Mouse (Mus musculus): Measurements from ENCODE around the gene Senp1. TPM values are rescaled to one million over a fixed set of nuclear protein-coding genes. Genes with fewer than 3 reads are reported as not detected.

The Senp1 gene
- polyA plus RNA-seq, 1 experiment, result 9.9 TPM

- H3K36me3 ChIP-seq (ENCODE audit: control insufficient read depth, insufficient read depth, low read length), result peaks cover 39% of the 10 kb centered on the region
- H3K27me3 ChIP-seq (ENCODE audit: control insufficient read depth, insufficient read depth, low read length), result no peaks in the 10 kb centered on the region
- WGBS, result 60% methylated on average over 8 of the region's 8 CpGs
- peaks cover 8% of the 10 kb centered on the region; the same call in 1 of the 2 replicates for H3K4me1 ChIP-seq (ENCODE audit: control insufficient read depth, insufficient read depth, insufficient read length)
- H3K27ac ChIP-seq (ENCODE audit: insufficient read depth, low read length), result peak overlapping the region; percentile 33
- TF ChIP-seq POLR2A (IDR thresholded peaks at IDR 0.05; ENCODE audit: low read depth, low read length) (no peak), CTCF (IDR thresholded peaks at IDR 0.05; ENCODE audit: extremely low read depth, insufficient read depth, insufficient read length, insufficient replicate concordance) (no peak)
- no peak overlapping the region for H3K4me3 ChIP-seq (ENCODE audit: extremely low read depth, insufficient read depth, insufficient read length)
- DNase-seq (ENCODE audit: low read depth in 1 of 2, low spot score in 2 of 2), result no peak
These were observed 19.0 kb downstream of the Senp1 start for GRCm38 (mm10) chr15:98074521-98074920.

DNA sequence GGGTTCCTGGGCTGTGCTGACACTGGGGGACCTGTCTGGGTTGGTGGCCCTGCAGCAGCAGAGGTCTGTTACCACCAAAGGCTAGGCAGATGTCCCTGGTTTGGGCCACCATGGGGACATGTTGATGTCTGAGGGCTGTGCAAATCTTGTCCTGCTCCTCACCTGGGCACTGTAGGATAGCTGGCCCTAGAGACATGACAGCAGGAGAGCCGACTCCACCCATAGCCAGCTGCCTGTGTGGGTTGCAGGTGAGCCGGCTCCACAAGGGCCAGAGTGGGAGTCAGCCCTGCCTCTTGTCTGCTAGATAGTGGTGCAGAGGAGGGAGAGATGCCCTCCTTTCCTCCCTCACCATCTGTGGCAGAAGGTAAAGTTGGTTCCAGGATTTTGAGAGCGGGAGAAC lies 23.2 kb downstream of the Senp1 start:
- WGBS, result 95% methylated on average over 3 of the region's 3 CpGs
- H3K27ac ChIP-seq (ENCODE audit: insufficient read depth, low read length), result no peak overlapping the region
- H3K27me3 ChIP-seq (ENCODE audit: control insufficient read depth, insufficient read depth, low read length), result no peaks in the 10 kb centered on the region
- peaks cover 28% of the 10 kb centered on the region for H3K36me3 ChIP-seq (ENCODE audit: control insufficient read depth, insufficient read depth, low read length)
- TF ChIP-seq POLR2A (IDR thresholded peaks at IDR 0.05; ENCODE audit: low read depth, low read length), result no peak
- TF ChIP-seq CTCF (IDR thresholded peaks at IDR 0.05; ENCODE audit: extremely low read depth, insufficient read depth, insufficient read length, insufficient replicate concordance), result no peak
- DNase-seq (ENCODE audit: low read depth in 1 of 2, low spot score in 2 of 2), result no peak
- peaks cover 8% of the 10 kb centered on the region; the same call in 1 of the 2 replicates for H3K4me1 ChIP-seq (ENCODE audit: control insufficient read depth, insufficient read depth, insufficient read length)
- no peak overlapping the region for H3K4me3 ChIP-seq (ENCODE audit: extremely low read depth, insufficient read depth, insufficient read length)

GRCm38 (mm10) chr15:98069566-98070245 lies 23.8 kb downstream of the Senp1 start:
- Histone ChIP-seq H3K4me3 (ENCODE audit: extremely low read depth, insufficient read depth, insufficient read length) (no peak overlapping the region), H3K4me1 (ENCODE audit: control insufficient read depth, insufficient read depth, insufficient read length) (peaks cover 3% of the 10 kb centered on the region; the same call in 1 of the 2 replicates), H3K27ac (ENCODE audit: insufficient read depth, low read length) (no peak overlapping the region), H3K27me3 (ENCODE audit: control insufficient read depth, insufficient read depth, low read length) (no peaks in the 10 kb centered on the region), H3K36me3 (ENCODE audit: control insufficient read depth, insufficient read depth, low read length) (peaks cover 33% of the 10 kb centered on the region)
- DNase-seq (ENCODE audit: low read depth in 1 of 2, low spot score in 2 of 2), result no peak
- WGBS, result 86% methylated on average over 8 of the region's 8 CpGs
- TF ChIP-seq CTCF (IDR thresholded peaks at IDR 0.05; ENCODE audit: extremely low read depth, insufficient read depth, insufficient read length, insufficient replicate concordance), result no peak
- TF ChIP-seq POLR2A (IDR thresholded peaks at IDR 0.05; ENCODE audit: low read depth, low read length), result no peak

- WGBS, result 94% methylated on average over 9 of the region's 9 CpGs
- TF ChIP-seq CTCF (IDR thresholded peaks at IDR 0.05; ENCODE audit: extremely low read depth, insufficient read depth, insufficient read length, insufficient replicate concordance) (no peak), POLR2A (IDR thresholded peaks at IDR 0.05; ENCODE audit: low read depth, low read length) (no peak)
These were observed 25.0 kb downstream of the Senp1 start for GRCm38 (mm10) chr15:98068506-98068905.

GRCm38 (mm10) chr15:98067492-98067891 lies 26.1 kb downstream of the Senp1 start:
- TF ChIP-seq CTCF (IDR thresholded peaks at IDR 0.05; ENCODE audit: extremely low read depth, insufficient read depth, insufficient read length, insufficient replicate concordance) (no peak), POLR2A (IDR thresholded peaks at IDR 0.05; ENCODE audit: low read depth, low read length) (no peak)
- H3K36me3 ChIP-seq (ENCODE audit: control insufficient read depth, insufficient read depth, low read length), result peaks cover 42% of the 10 kb centered on the region
- no peak overlapping the region for H3K27ac ChIP-seq (ENCODE audit: insufficient read depth, low read length)
- WGBS, result 61% methylated on average over 3 of the region's 3 CpGs
- DNase-seq (ENCODE audit: low read depth in 1 of 2, low spot score in 2 of 2), result no peak
- no peaks in the 10 kb centered on the region for H3K27me3 ChIP-seq (ENCODE audit: control insufficient read depth, insufficient read depth, low read length)
- no peak overlapping the region for H3K4me3 ChIP-seq (ENCODE audit: extremely low read depth, insufficient read depth, insufficient read length)
- H3K4me1 ChIP-seq (ENCODE audit: control insufficient read depth, insufficient read depth, insufficient read length), result no peaks in the 10 kb centered on the region

More at GRCm38 (mm10) chr15:98068506-98068905, 25.0 kb downstream of the Senp1 start:
- Histone ChIP-seq H3K27ac (ENCODE audit: insufficient read depth, low read length) (no peak overlapping the region), H3K27me3 (ENCODE audit: control insufficient read depth, insufficient read depth, low read length) (no peaks in the 10 kb centered on the region), H3K4me1 (ENCODE audit: control insufficient read depth, insufficient read depth, insufficient read length) (no peaks in the 10 kb centered on the region), H3K36me3 (ENCODE audit: control insufficient read depth, insufficient read depth, low read length) (peaks cover 38% of the 10 kb centered on the region), H3K4me3 (ENCODE audit: extremely low read depth, insufficient read depth, insufficient read length) (no peak overlapping the region)
- no peak for DNase-seq (ENCODE audit: low read depth in 1 of 2, low spot score in 2 of 2)

GRCm38 (mm10) chr15:98066602-98067001 lies 26.9 kb downstream of the Senp1 start:
- H3K27ac ChIP-seq (ENCODE audit: insufficient read depth, low read length), result peak overlapping the region; percentile 1; the same call in 1 of the 2 replicates
- no peak for DNase-seq (ENCODE audit: low read depth in 1 of 2, low spot score in 2 of 2)
- H3K27me3 ChIP-seq (ENCODE audit: control insufficient read depth, insufficient read depth, low read length), result no peaks in the 10 kb centered on the region
- peaks cover 41% of the 10 kb centered on the region for H3K36me3 ChIP-seq (ENCODE audit: control insufficient read depth, insufficient read depth, low read length)
- WGBS, result 67% methylated on average over 12 of the region's 12 CpGs
- H3K4me1 ChIP-seq (ENCODE audit: control insufficient read depth, insufficient read depth, insufficient read length), result no peaks in the 10 kb centered on the region
- no peak overlapping the region for H3K4me3 ChIP-seq (ENCODE audit: extremely low read depth, insufficient read depth, insufficient read length)
- TF ChIP-seq CTCF (IDR thresholded peaks at IDR 0.05; ENCODE audit: extremely low read depth, insufficient read depth, insufficient read length, insufficient replicate concordance) (no peak), POLR2A (IDR thresholded peaks at IDR 0.05; ENCODE audit: low read depth, low read length) (no peak)

GRCm38 (mm10) chr15:98065881-98066280 lies 27.7 kb downstream of the Senp1 start:
- H3K27ac ChIP-seq (ENCODE audit: insufficient read depth, low read length), result no peak overlapping the region
- no peak for DNase-seq (ENCODE audit: low read depth in 1 of 2, low spot score in 2 of 2)
- H3K4me1 ChIP-seq (ENCODE audit: control insufficient read depth, insufficient read depth, insufficient read length), result no peaks in the 10 kb centered on the region
- 86% methylated on average over 5 of the region's 5 CpGs for WGBS
- TF ChIP-seq POLR2A (IDR thresholded peaks at IDR 0.05; ENCODE audit: low read depth, low read length) (no peak), CTCF (IDR thresholded peaks at IDR 0.05; ENCODE audit: extremely low read depth, insufficient read depth, insufficient read length, insufficient replicate concordance) (no peak)
- H3K36me3 ChIP-seq (ENCODE audit: control insufficient read depth, insufficient read depth, low read length), result peaks cover 42% of the 10 kb centered on the region
- H3K27me3 ChIP-seq (ENCODE audit: control insufficient read depth, insufficient read depth, low read length), result no peaks in the 10 kb centered on the region
- H3K4me3 ChIP-seq (ENCODE audit: extremely low read depth, insufficient read depth, insufficient read length), result no peak overlapping the region
